Mouse (Mus musculus) heart, adult 11 months (tissue): ENCODE measurements at regions not wholly inside any gene's neighbourhood (a gene's known extent, or its start where the extent isn't known, plus 50 kb on each side); places are given as distances from the start of the nearest gene placed in this dataset.

Experiments used
- DNase-seq: peaks from one replicate; pipeline ENCODE4 v3.0.0; 2022

DNA sequence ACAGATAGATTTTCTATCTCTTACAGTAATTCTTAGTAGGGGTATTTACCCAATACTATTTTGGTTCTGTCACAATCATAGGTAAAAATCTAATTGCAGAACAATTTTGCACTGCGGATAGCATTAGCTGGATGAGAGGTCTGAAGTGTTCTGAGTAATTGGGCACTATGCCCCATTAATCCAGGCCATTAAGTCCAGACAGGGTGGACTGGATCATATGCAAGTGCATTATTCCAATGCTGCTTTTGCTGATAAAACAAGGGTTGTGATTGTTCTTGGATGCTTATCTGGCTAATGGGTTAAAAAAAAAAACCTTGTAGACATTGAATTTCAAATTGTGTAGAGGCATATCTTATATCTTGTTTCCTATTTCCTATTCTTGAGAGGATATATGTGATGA, 1732.6 kb upstream of the Gm6569 start:
- DNase-seq, result no peak

DNA sequence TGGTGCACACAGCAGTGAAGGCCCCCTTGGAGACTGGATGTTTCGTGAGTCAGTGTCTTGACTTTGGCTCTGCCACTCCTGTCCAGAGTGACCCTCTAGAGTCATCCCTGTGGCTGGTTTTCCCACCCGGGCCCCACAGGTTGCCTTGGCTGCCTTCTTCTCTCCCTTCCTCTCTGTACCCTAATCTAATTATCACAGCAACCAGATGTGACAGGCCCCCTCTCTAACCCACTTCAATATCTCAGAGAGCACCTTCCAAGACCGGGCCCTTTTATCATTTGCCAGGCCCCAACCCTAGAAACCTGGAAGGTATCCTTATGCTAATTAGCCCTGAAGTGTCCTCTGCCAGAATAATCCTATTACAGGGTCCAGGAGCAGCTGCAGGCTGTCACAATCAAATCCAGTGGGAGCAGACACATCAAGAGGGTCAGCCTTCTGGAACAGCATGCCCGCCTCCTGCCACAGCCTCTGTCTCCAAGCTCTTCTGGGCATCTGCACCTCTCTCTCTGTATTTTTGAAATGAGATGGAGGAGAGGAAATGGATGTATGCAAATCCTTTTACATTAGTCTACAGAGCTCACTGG, 1728.4 kb upstream of the Gm6569 start:
- DNase-seq, result no peak

DNA sequence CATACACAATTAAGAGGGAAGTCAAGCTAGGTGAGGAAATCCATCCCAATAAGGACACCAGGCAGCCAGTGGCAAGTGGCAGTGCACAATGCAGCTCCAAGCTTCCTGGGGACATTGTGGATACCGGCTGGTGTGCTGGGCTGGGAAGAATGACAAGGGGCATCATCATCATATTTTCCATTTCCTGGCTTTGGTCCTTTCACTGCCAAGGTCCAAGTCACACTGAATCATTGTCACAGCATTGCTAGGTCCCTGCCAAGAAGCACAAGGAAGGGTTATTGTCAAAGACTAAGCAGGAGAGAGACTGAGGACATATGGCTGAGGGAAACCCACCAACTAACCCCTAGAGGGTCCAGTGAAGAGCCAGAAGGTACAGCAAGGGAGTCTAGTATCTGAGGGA, 1723.8 kb upstream of the Gm6569 start:
- DNase-seq, result no peak

DNA sequence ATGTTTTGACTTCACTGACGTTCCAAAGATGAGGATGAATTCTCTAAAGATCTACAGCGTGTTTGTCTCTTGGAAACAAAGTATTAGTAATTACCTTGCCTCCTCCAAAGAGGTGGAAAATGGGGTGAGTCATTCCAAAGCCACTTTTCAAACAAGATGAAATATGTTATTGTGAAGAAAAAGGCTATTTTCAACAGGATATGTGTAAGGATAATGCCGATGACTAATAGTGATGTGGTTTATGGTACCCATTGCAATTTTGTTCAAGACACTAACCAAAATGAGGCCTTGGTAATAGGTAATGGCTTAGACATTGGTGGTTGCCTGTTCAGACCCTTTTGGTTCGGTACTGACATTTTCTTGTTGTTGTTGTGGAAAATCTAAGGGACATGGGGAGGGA, 1717.6 kb upstream of the Gm6569 start:
- DNase-seq, result no peak

DNA sequence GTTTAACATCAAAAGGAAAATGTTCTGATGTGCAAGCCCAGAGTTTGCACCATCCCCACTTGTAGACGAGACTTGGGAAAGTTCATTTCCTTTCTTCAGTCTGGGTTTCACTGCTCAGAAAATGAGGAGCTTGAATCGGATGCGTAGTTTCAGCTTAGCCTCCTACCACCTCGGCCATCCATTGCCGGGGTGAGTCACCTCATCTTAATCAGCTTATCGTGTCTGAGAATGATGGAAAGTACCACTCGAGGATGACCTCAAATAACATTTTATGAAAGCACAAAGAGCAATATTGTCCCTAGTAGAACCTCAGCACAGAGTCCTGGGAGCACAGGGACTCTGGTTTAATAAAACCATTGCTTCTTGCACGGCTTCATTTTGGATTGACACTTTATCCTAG, 1700.1 kb upstream of the Gm6569 start:
- DNase-seq, result no peak

DNA sequence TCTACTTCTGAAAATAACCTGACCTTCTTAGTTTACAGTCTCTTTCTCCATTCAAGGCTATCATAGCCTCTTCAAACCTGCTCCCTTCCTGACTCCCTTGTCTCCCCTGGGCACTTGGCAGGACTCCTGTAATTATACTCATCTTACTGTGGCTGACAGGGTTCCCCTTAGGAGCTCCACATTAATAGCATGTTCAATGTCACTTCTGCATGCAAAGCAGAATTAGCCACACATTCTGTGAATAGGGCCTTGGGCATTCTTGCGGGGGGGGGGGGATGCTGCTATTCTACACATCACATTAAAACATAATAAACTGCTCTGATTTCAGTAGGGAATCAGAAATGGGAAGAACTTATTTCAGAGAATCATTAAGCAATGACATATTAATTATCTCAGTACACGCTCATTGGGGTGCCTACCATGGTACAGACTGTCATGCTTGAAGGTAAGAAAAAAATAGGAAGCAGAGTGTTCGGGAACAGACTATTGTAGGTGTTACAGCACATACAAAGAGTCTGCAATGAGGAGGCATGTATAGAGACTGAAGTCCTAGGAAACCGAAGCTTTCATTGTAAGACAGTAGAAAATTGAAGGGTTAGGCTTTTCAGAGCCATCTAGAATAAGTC, 1698.3 kb upstream of the Gm6569 start:
- DNase-seq, result no peak

DNA sequence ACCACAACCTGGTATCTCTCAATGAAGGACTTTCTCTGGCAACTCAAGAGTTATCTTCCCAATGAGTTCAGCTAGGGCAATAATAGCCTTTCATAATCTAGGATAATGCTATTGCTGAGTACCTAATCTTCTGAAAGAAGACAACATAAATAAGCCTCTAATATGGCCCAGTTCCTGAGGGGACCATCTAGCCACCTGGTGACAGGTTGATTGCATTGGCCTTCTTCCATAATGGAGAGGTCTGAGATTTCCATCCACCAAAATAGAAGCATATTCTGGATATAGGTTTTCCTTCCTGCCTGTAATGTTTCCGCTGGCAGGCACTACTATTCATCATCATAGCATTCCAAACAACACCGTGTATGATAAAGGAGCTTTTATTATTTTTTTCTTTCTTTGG, 1694.2 kb upstream of the Gm6569 start:
- DNase-seq, result no peak

DNA sequence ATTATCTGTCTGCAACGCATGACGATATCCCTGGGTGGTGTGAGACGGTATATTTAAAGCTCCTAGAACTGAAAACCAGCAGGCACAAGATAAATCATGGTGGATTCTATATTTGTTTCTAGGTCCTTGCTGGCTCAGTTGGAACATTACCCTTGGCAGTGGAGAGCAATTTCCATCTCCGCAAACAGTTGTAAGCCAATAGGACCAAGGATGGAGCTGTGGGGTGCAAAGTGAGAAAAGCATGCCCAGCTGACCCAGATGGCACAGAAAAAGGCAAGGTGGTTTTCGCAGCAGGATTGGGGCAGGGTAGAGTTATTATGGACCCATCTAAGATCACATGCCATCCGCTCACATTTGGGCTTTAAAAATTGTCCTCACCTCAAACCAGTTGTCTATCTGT, 1683.8 kb upstream of the Gm6569 start:
- no peak for DNase-seq

DNA sequence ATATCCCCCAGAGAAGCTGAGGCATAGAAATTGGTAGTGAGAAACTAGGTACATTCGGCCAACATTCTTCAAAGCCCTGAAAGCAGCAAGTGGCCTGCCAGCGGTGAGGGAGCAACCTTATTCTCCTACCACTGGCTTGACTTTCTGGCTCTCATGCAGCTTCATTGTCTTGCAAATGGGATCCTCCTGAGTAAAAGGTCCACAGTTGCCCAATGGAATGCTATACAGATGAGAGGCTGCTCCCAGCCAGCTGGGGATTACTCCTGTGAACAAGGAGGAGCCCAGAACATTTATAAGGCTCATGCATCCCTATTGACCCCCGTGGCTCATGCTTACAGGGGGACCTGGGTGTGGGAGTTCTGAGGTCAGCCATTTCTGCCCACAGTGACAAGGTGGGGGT, 1675.9 kb upstream of the Gm6569 start:
- no peak for DNase-seq

DNA sequence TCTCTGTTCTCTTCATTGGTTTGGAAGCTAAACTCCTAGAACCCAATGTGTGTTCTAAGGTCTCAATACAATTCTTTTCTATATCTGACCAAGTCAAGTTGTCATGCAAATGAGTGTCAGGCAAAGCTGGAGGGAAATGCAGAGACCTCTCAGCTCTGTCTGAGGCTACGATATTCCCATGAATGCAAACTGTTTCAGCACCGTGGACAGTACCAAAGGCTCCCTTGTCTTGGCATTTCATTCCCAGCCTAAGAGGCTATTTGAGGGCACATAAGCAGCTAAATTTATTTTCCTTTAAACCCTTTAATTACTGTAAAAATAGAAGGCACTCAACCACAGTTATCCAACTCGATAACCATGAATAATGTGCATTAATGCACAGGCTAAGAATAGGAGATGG, 1633.5 kb upstream of the Gm6569 start:
- DNase-seq, result no peak

DNA sequence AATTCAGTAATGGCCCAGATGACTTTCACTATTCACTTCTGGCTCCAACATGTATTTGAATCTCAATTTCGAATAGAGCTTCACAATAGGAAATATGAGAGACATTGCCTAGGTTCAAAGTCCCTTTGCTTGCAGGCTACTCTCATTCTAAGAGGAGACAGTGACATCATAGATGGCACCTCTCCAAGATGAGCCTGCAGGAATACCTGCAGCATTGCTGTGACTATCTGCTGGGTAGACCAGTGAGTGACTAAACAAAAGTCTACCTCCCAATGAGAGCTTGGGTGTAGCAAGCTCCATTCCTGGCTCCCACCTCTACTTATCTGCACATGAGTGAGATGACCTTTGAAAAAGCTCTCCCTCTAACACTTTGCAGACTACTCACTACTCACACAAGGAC, 1632.6 kb upstream of the Gm6569 start:
- DNase-seq, result peak; percentile 16

DNA sequence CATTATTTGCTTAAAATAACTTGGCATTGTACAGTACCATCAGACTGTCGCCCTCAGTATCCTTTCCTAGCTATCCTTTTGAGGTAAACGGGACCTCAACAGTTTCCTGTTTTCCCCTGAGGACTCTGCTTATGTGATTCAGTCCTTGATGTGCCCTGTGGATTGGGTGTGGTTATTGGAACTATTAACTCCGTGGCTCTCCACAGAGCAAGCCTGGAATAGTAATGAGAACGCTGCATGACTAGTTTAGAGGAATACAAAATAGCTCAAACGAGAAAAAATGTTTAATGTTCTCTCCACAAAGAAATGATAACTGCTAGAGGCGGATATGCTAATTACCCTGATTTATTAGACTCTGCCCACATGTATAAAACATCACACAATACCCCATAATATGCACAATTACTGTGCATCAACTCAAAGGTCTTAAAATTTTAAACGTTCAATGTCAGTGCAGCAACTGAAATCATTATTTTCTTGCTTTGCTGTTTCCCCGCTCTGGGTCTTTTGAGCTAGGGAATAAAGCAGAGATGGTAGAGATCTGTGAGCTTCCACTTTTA, 1629.0 kb upstream of the Gm6569 start:
- DNase-seq, result no peak

DNA sequence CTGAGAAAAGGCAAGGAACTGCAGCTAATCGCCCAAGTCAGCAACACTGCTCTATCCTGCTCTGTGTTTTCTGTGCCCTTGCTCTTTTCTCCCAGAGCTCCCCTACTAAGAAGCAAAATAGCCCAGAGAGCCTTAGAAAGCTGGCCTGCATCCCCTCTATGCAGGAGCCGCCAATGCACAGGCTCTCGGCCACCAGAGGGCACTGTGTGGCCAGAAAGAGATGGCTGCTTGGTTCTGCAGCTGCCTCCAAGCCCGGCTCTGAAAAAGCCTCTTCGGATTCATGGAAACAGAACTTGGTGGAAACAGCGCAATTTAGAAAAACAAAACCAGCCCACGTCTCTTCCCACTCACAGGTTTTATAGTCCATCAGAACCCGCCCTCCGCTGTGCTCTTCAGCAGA, 1628.4 kb upstream of the Gm6569 start:
- peak; percentile 88 for DNase-seq

DNA sequence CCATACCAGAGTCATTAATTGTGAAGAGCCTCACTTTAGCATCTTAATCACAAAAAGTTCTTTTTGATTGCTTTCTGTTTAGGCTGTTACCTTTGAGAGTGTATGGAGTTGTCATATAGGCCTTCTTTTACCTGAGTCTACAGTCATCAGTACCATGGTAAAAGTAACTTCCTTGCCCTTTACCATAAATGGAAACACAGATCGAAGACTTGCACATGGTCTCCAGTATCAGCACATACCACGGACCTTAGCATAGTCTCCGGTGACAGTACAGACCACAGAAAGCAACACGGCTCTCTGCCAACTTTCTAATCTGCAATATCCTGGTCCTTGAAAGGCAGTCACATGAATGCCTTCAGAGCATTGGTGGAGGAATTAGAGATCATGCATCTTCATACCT, 1626.8 kb upstream of the Gm6569 start:
- peak; percentile 29 for DNase-seq

DNA sequence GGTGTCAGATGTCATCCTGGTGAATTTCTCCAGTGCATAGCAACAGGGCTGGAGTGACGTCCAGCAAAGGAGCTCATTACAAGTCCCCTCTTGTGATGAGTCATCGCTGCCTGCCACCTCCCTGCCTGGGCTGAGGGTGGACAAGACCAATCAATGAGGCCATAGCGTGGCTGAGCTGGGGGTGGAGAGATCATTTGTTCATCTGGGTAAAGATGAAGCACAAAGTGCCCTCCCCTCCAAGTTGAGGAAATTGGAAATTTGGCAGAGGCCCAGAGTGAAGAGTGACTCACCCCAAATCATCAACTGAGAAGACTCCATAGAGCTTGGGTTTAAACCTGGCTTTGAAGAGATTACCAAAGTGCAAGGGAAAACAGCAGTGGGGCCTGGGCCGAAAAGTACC, 1626.3 kb upstream of the Gm6569 start:
- peak; percentile 55 for DNase-seq

DNA sequence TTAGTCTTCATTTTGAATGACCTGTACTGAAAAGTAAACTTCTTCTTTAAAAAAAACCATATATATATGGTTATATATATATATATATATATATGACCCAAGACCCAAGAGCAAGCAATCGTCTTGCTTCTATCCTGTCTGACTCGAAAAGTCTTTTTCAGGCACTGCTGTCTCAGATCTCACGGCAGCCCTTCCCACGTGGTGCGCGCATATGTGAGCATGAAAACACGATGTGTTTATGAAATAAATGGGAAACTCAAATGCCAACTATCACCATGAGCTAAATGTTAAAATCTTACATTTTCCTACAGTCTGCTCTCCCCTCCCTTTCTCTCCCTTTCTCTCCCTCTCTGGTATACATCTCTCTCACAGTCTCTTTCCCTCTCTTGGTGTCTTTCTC, 1625.4 kb upstream of the Gm6569 start:
- no peak for DNase-seq

DNA sequence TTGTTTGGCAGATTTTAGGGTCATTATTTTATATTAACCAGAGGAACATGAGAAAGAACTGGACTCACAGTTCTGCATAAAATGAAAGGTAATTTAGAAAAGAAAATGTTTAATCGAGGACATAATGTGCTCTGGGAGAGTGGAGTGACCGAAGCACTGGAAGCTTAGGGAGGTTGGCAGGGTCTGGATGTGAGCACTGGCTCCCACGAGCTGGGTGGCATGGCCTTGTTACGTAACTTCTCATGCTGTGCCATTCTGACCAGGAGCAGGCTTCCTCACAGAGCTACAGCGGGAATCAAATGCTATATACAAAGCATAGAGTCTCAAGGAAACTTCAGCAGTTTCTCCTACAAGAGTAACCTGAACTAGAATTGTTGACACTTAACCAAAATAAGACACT, 1616.6 kb upstream of the Gm6569 start:
- DNase-seq, result peak; percentile 39

DNA sequence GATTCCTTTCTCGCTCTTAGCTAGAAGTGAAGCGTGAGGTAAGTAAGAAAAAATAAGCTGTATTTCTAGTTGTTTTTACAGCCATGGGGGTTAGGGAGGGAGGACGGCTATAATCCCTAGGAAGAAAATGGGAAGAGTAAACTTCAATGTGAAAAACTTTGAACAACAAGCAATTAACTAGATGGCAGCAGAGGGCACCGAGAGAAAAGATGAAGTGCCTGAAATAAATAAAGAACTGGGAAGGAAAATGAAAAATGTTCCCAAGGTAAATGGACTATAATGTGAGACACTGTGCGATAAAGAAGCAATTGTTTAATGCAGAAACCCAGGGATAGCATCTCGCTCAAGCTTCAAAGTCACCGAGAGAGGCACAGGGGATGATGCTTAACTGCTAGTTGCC, 1614.4 kb upstream of the Gm6569 start:
- DNase-seq, result no peak

DNA sequence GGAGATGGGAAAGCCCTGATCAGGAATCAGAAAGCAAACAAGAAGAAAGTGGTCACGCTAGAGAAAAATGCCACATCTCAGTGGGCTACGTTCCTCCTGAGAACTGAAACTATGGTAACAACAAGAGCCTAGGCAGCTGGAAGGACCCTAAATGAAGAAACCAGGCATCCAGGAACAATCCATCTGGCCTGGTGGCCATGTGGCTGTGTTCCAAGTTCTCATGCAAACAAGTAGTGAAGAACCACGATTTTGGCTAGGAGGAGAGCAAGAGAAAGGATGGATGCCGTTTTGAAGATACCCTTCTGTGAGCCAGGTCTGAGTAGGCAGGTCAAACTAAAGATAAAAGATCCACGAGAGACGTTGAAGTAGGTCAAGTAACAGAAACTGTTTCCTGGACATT, 1613.6 kb upstream of the Gm6569 start:
- DNase-seq, result no peak

DNA sequence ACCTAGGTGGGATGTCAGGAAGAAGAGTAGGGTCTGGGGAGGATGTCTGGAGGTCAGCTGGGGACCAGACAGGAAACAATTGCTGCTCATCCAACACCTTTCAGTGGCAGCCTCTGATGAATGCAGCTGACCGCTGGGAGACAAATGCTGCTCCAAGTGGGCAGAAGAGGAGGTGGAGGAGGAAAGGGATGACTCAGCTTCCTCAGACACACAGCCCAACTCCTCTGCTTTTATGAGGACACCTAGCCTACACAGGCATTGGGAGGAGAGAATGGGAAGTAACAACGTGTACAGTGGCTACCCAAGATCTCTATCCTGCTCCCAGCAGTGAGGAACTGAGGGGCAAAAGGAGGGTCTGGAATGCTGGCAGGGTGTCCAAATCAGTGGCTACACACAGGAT, 1602.0 kb upstream of the Gm6569 start:
- DNase-seq, result no peak

DNA sequence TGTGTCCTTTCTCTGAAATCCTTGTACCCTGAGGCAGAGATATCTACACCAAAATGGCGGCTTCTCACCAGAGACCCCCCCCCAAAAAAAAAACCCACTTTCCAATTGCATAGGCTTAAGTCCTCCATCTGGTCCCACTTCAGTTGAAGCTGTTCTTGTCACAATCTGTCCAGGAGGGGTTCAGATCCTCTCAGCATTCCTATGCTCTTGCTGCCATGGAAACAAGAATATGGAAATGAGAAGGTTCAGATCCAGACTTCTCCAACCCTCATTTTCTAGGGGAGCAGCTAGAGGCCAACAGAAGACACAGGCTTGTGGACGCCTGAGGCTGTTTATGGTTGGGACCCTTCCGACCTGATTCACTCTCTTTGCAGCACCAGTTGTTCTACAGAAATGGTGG, 1569.7 kb upstream of the Gm6569 start:
- peak; percentile 12 for DNase-seq

DNA sequence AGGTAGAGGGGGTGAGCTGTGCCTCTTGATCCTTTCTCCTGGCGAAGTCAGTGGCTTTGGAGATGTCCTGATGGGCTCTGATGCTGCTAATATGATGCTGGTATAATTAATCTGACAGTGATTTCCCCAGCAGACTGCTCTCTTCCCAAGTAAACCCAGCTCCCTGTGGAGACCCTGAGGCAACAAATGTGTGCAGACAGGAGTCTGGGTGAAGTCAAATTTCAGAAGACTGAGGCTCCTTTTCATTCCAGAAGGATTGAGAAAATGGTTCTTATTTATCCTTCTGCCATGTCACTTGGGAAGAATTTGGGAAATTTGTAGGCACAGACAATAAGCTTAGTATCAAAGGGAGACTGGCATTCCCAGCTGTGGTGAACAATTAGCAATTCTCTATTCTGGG, 1550.5 kb upstream of the Gm6569 start:
- no peak for DNase-seq

DNA sequence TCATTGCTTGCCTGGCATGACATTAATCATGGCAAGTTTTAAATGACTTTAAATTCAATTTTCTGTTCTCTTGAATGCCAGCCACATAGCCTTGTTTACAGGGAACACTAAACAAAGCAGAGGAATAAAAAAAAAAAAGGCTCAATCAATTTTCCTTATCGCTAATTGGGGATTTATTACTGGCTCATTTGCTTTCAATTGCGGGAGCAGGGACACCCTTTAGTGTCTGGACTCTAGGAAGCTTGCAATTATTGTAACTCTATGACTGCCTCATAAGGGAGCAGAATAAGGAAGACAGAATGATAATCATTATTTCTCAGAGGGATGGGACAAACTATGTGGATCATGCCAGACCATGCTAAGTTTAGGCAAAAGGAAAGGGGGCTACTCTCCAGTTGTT, 1537.7 kb upstream of the Gm6569 start:
- DNase-seq, result no peak

DNA sequence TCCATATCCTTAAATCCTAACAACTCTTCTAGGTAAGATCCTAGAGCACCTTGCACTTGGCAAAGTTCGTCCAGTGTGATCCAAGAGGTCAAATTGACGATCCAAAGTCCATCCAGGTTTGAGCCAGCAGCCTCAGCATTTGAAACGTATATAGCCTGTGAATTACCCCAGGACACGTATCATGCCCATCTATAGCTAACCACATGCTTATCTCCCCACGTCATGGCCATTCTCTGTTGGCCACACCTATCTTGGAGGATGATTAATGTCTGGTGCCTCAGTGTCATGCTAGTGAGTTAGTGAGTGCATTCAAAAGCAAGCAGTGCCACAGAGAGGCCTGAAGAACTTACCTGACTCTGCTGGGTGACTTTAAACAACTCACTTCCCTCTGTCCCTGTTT, 1521.9 kb upstream of the Gm6569 start:
- no peak for DNase-seq

DNA sequence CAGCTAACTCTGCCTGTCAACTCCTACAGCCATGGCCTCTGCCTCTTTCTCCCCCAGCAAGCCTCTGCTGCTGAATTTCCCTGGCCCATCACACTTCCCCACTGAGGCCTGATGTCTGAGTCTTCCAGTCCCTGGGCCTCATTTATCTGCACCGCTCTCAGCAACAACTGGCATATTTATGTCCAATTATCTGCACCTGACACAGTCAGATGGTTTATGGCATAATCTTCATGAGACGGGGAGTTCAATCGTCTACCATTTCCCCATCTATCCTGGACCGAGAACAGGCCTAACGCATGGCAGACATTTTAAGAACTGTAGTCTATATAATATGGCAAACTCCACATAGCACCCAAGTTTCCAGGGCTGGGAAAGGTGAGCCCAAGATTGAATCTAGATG, 1512.8 kb upstream of the Gm6569 start:
- no peak for DNase-seq
